Mouse (Mus musculus) thymus, postnatal 36 days (tissue): ENCODE results near the gene Caln1.
"Not testable (repeated sequence)": the region's sequence is repeated elsewhere in the genome, so short reads cannot be mapped to it uniquely, and the experiment has no call there.

Experiments
- DNase-seq, 2 experiments: peaks; one replicate each; pipeline ENCODE4 v3.0.0; 2022; ENCODE audit warnings: mixed read lengths in 2 of 2

The Caln1 gene

GRCm38 (mm10) chr5:130553916-130554315, 184.7 kb downstream of the Caln1 start:
- no peak for DNase-seq

- DNase-seq, result no peak
Observed at GRCm38 (mm10) chr5:130563146-130563545, 193.9 kb downstream of the Caln1 start.

- DNase-seq, result no peak
Observed at GRCm38 (mm10) chr5:130566002-130566401, 196.7 kb downstream of the Caln1 start.

GRCm38 (mm10) chr5:130577581-130577980, 208.3 kb downstream of the Caln1 start:
- no peak for DNase-seq

DNA sequence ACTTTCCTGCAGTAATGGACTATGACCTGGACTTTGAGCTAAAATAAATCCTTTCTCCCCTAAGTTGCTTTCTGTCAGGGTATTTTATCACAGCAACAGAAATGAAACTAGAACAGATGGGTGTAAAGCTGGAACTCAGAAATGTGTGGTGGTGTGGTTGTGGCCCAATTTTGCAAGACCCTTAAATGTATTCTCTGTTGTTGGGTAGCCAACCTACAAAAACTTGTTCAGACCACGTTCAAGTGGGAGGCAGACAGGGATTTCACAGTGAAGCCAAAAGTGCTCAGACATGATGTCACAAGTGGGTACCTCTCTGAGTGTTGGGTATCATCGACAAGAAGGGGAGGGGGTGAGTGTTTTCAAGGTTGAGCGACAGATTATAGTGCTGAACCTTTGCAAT, 214.8 kb downstream of the Caln1 start:
- no peak for DNase-seq

DNA sequence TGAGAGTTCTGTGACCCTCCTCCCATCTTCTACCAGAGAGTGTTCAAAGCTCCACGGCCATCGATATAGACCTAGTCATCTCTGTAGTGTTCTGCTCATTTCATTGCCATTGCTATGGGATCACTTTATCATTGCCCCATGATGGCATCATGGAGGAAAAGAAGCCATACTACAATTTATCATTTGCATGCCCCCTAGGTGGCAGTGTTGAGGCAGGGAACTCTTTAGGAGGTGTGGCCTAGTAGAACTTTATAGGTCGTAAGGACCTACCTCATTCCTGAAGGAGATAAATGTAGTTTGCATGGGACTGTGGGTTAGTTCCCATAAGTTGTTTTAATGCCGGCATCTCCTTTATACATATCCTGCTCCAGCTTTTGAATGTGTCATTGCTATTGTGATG, 217.0 kb downstream of the Caln1 start:
- no peak for DNase-seq

GRCm38 (mm10) chr5:130596541-130596940, 227.3 kb downstream of the Caln1 start:
- no peak for DNase-seq

DNA sequence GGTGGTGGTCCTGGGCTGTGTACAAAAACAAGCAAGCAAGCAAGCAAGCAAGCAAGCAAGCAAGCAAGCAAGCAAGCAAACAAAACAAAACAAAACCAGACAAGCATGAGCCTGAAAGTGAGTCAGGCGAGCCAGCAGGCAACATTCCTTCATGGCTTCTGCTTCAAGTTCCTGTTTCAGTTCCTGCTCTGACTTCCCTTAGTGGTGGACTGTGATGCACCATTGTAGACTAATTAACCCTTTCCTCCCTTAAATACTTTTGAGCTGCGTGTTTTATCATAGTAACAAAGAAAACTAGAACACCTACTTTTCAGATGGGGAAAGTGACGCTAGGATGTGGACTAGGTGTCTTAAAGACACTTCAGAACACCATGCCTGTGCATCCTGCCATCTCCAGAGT, 244.4 kb downstream of the Caln1 start:
- no peak for DNase-seq

DNA sequence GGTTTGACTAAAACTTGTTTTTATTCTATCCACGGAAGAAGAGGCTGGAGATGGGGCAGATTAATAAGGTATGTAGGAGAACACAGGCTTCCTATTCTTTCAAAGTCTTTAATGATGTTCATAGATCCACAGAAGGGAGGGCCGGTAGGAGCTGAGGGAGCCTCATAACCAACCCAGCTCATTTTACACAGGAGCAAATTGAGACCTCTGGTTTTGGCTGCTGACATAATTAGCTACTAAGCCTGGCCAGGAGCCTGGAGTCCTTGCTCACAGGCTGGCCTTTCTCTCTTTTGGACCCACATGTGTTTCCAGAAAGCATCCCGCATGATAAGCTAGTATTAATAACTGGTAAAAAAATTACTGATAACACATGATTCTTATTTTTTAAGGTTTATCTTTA, 245.0 kb downstream of the Caln1 start:
- DNase-seq, result no peak

- no peak for DNase-seq
Observed at GRCm38 (mm10) chr5:130620060-130620459, 250.8 kb downstream of the Caln1 start.

- DNase-seq, result no peak
Observed at GRCm38 (mm10) chr5:130623206-130623605, 254.0 kb downstream of the Caln1 start.

DNA sequence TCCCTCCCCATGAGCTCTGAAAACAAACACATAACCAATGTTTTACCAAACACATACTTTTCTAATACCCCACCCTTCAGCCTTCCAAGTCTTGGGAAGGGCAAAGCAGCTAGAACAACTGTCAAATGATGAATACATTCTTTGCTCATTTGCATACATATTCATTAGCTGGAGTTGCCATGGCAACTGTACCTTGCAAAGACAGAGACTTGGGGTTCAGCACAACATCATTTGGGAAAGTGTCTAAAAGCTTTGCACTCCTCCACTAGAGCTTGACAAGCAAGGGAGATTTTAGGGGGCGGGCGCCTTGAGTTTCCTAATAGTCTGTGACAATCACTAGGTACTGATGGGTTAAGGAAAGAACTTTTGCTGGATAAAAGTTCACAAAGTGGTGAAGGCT, 258.5 kb downstream of the Caln1 start:
- DNase-seq, result no peak

DNA sequence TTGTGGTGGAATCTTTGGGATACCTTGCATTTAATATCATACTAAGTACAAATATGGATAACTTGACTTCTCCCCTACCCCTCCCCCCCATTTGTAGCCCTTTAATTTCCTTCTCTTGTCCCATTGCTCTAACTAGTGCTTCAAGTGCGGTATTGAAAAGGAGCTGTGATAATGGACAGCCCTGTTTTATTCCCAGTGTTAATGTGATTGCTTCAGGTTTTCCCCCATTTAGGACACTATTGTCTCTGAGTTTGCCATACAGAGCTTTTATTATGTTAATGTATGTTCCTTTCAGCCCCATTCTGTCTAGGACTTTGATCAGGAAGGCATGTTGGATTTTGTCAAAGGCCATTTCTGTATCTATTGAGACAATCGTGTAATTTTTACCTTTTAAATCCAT, 266.1 kb downstream of the Caln1 start:
- DNase-seq, result no peak

DNA sequence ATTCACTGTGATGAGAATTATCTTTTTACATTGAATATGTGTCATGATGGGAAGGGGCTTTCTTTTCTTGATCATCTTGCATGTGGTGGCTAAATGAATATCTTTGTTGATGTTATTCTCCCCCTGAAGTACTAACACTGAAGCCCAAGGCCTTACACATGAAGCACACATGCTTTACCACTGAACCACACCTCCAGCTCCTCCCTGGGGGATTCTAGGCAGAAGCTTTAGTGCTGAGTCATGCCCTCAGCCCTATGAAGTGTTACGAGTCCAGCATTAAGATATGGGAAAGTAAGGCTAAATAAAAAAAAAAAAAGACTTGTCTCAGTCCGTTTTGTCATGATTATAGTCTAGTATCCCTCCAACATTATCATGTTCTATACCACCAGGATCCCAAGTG, 272.6 kb downstream of the Caln1 start:
- DNase-seq, result no peak

- not testable (repeated sequence) for DNase-seq
Observed at GRCm38 (mm10) chr5:130646126-130646525, 276.9 kb downstream of the Caln1 start.

DNA sequence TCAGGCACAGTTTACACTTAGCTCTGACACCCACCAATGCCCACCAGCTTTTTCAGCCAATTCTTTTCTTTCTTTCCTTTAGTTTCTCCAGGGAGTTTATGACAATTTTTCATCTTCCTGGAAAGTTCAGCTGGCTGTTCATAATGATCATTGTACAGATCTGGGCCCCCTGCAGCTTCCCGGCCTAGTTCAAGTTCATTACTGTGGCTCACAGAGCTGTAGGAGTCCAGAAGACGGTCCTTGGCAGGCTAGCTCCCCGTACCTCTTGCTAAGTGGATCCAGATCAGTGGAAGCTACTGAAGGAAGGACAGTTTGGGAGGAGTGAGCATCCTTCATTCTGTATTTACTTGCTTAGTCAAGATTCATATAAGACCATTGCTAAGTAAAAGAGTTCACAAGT, 288.9 kb downstream of the Caln1 start:
- DNase-seq, result no peak

DNA sequence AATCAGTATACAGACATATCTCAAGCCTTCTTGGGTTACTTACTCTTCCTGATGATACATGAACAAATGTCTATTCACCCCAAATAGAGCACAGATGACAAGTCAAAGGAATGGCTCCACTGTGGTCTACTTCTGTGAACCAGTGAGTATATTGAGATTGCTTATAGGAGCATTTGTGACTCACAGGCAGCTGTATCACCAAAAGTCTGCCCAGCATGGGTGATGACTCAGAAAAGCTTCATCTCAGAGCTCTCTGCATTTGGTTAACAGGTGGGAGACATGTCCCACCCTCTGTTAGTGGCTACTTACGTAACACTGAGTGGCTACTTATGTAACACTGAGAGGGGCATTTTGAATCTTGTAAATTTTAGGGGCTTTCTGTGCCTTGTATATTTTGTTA, 296.8 kb downstream of the Caln1 start:
- no peak for DNase-seq

DNA sequence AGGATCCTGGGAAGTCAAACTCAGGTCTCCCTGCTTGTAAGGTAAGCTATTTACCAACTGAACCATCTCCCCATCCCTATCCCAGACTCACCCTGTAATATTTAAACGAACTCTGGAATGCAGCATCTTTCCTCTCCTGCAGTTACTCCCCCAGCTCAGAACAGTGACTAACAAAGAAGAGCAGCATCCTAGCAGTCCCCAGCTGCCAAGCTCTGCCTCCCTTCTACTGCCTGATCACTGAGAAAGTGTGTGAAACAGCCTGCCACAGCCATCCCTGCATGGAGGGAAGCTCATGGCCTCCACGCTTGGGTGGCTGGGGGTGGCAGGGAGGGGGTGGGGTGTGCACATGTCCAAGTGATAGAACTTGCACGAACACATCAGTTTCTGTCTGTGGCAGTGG, 303.3 kb downstream of the Caln1 start:
- DNase-seq, result no peak

- no peak for DNase-seq
Observed at GRCm38 (mm10) chr5:130673092-130673491, 303.8 kb downstream of the Caln1 start.

DNA sequence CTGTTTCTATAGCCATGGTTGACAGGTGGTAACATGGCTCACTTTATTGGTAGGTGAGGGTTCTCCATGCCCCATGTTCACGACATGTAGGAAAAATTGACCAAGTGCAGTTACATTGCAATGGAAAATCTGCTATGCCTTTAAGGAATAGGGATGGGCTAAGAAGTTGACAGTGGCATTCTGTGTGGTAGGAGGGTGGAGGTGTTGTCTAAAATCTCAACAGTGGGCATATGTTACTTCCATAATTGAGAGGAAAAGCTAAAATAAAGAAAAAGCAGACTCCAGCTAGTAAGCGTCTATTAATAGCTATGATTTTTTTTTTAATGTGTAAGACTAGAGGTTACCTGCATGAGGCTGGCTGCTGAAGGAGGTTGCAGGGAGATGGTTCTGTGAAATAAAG, 308.6 kb downstream of the Caln1 start:
- DNase-seq, result no peak

- no peak for DNase-seq
Observed at GRCm38 (mm10) chr5:130685911-130686658, 316.8 kb downstream of the Caln1 start.

DNA sequence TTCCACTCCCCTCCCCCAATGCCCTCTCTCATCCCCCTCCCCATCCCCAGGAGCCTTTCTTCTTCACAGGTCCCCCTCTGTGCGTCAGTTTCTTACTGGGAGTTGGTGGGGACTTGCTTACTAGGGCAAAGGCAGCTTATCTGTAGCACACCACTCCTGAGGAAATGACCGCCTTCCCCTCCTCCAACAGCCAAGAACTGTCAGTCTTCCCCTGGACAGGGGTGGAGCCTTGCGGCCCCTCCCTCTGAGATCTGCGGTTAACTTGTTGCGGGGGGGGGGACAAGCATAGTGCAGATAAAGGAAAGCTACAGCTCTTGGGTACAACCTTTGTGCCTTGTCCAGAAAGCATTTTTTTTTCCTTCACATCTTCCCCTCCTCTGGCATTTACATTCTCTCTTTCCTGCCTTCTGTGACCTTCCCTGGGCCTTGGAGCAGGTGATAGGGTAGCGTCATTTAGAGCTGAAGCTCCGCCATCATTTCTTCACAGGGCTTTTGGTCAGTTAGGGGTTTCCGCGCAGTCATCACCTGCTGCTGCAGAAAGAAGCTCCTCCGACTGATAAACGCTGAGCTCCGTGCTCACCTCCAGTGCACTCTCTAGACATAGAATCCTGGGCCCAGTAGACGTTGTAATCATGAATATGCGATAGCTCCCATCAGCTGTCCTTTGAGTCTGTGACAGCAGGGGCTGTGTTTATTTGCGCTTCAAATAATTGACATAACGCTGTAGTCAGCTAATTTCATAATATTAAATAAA, 319.3 kb downstream of the Caln1 start:
- DNase-seq, result no peak

DNA sequence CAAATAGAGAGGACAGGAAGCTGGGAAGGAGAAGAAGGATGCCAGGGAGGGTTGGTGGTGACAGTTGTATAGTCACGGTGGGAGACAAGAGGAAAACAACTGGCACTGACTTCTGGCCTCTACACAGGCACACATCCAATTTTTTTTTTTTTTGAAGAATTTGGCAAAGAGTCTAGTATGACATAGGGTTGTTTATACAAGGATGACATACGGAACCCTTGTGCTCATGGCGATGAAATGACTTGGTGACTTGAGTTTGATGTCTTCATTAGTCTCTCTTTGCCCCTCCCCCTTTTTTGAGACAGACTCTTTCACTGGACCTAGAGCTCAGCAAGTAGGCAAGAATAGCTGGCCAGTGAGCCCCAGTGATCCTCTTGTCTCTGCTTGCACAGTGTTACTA, 322.1 kb downstream of the Caln1 start:
- no peak for DNase-seq

DNA sequence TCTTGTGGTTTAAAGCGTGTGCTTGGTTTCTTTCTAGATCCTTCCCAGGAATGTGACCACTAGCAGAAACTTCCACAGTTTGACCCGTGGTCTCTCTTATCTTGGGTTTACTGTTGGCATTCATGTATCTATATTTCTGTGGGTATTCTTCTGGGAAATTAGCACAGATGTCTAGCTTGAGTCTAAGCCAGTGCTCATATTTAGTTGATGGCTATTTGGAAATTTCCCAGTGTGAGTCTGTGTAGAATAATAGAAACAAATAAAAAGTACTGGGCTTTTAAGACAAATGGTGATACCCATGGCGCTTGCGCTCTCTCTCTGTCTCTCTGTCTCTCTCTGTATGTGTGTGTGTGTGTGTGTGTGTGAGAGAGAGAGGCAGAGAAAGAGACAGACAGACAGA, 330.2 kb downstream of the Caln1 start:
- DNase-seq, result no peak

- DNase-seq, result no peak
Observed at GRCm38 (mm10) chr5:130701777-130702176, 332.5 kb downstream of the Caln1 start.
